Mouse (Mus musculus): ENCODE results near the gene Psme4. TPM values are rescaled to one million over a fixed set of nuclear protein-coding genes. Genes with fewer than 3 reads are reported as not detected.
"Not testable (repeated sequence)": the region's sequence is repeated elsewhere in the genome, so short reads cannot be mapped to it uniquely, and the experiment has no call there.

The Psme4 gene
- polyA plus RNA-seq, 1 experiment from 2014 or later = 10.5 TPM

DNA sequence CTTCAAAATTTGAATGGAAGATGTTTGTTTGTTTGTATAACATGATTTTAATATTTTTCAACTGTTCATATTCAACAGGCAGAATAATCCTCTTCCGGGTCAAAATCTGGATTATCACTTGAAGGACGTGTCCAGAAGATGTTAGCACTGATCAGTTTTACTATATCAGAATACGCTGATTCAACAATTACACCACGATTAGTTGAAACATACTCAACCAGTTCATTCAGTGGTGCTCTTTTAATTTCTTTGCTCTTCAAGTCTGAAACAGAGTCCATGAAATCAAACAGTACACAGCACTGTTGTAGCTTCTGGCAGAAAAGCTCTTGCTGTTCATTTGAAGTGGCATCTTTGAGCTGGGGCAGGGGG, 17.1 kb upstream of the Psme4 start:
- ATAC-seq; H3K27ac ChIP-seq (ENCODE audit: low read length); H3K4me1 ChIP-seq (ENCODE audit: control insufficient read depth, insufficient read depth, low read length); H3K36me3 ChIP-seq (ENCODE audit: control insufficient read depth, insufficient read depth, low read length); H3K9me3 ChIP-seq (ENCODE audit: control insufficient read depth, low read length); H3K27me3 ChIP-seq (replicated peaks; ENCODE audit: control insufficient read depth, insufficient read depth, low read length): not testable (repeated sequence)
- peak overlapping the region; percentile 74 for H3K9ac ChIP-seq (ENCODE audit: low read depth, low read length)
- H3K4me2 ChIP-seq (ENCODE audit: low read depth, low read length) = peak overlapping the region; percentile 98
- 73% methylated on average over 4 of the region's 4 CpGs for WGBS
- H3K4me3 ChIP-seq (ENCODE audit: low read length) = peak overlapping the region; percentile 62

DNA sequence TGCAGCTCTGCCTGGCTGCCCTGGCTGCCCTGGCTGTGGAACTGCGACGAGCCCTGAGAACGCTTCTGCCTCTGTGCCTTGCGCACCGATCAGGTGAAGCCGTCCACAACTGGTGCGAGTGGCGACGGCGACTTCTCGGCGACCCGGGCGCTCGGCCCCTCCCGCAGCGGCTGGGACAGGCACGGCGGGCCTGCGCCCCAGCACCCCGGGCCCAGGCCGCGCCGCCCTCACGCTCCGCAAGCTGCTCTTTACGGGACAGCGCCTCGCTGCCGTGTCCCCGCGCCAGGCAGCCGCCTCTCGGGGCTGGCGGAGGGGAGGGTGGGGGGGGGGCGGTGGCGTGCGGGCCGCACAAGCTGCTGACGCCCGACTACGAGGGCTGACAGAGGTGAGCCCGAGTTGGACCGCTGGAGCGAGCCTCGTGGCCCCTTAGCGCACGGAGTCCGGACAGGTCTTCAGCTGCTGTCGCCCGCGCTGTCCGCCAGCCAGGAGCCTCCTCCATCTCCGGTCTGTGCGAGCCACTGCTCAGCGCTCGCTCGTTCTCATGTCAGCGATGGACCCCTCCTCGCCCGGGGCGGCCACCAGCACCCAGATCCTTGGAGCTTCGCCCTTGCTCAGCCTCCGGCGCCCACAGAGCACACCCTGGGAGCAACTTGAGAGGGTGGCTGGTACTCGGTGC, 16.5 kb upstream of the Psme4 start:
- WGBS = under 1% methylated on average over 58 of the region's 66 CpGs

DNA sequence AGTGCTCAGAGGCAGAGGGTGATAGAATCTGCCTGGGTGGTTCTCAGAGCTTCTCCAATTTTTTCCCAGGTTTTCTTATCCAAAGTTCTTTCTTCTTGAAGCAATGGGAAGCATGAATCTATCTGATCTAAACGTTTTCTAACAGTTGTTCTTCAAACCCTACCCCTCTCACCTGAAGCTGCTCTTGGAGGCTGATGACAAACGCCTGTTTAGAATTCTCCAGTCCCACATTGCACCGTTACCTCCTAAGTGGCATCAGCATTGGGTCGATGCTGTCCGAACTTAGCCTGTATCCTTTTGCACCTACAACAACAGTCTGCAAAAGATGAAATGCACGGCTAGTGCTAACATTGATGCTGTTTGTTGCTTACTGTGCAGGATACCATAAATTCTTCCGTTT, 10.1 kb upstream of the Psme4 start:
- ATAC-seq = no peak
- H3K9me3 ChIP-seq (ENCODE audit: control insufficient read depth, low read length) = no peaks in the 10 kb centered on the region
- no peak overlapping the region for H3K9ac ChIP-seq (ENCODE audit: low read depth, low read length)
- H3K27ac ChIP-seq (ENCODE audit: low read length) = no peak overlapping the region
- H3K4me1 ChIP-seq (ENCODE audit: control insufficient read depth, insufficient read depth, low read length) = no peaks in the 10 kb centered on the region
- H3K36me3 ChIP-seq (ENCODE audit: control insufficient read depth, insufficient read depth, low read length) = no peaks in the 10 kb centered on the region
- H3K4me2 ChIP-seq (ENCODE audit: low read depth, low read length) = no peak overlapping the region
- no peak overlapping the region for H3K4me3 ChIP-seq (ENCODE audit: low read length)
- H3K27me3 ChIP-seq (replicated peaks; ENCODE audit: control insufficient read depth, insufficient read depth, low read length) = no peaks in the 10 kb centered on the region
- 78% methylated on average over 7 of the region's 7 CpGs for WGBS

More for the DNA sequence above, 16.5 kb upstream of the Psme4 start:
- Histone ChIP-seq H3K4me3 (ENCODE audit: low read length) (peak overlapping the region; percentile 62), H3K27ac (ENCODE audit: low read length) (no peak overlapping the region), H3K9ac (ENCODE audit: low read depth, low read length) (peak overlapping the region; percentile 74), H3K9me3 (ENCODE audit: control insufficient read depth, low read length) (no peaks in the 10 kb centered on the region), H3K36me3 (ENCODE audit: control insufficient read depth, insufficient read depth, low read length) (no peaks in the 10 kb centered on the region), H3K4me2 (ENCODE audit: low read depth, low read length) (peak overlapping the region; percentile 98), H3K27me3 (replicated peaks; ENCODE audit: control insufficient read depth, insufficient read depth, low read length) (no peaks in the 10 kb centered on the region), H3K4me1 (ENCODE audit: control insufficient read depth, insufficient read depth, low read length) (no peaks in the 10 kb centered on the region)
- peak; percentile 89 for ATAC-seq

DNA sequence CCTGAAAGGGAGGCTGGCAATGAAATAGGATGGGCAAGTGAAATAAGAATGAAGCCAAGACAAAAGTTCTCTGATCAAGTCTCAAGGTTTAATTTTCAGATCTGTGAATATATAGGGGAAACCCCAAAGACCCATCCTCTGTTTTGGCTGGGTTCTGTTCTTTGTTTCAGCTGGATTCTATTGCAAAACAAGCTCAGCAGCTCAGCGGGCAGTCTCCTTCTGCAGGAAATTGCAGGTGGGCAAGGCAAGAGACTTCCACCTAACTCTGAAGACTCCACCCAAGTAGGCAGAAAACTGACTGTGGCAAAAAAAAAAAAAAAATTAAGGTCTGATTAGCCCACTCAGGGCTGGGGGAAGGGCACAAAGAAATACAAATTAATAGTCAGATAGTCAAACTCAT, 9.6 kb upstream of the Psme4 start:
- Histone ChIP-seq H3K27ac (ENCODE audit: low read length) (no peak overlapping the region), H3K4me1 (ENCODE audit: control insufficient read depth, insufficient read depth, low read length) (no peaks in the 10 kb centered on the region), H3K9me3 (ENCODE audit: control insufficient read depth, low read length) (no peaks in the 10 kb centered on the region), H3K4me3 (ENCODE audit: low read length) (no peak overlapping the region), H3K4me2 (ENCODE audit: low read depth, low read length) (no peak overlapping the region), H3K36me3 (ENCODE audit: control insufficient read depth, insufficient read depth, low read length) (no peaks in the 10 kb centered on the region), H3K27me3 (replicated peaks; ENCODE audit: control insufficient read depth, insufficient read depth, low read length) (no peaks in the 10 kb centered on the region), H3K9ac (ENCODE audit: low read depth, low read length) (no peak overlapping the region)
- WGBS = 83% methylated on average over 1 of the region's 1 CpGs
- no peak for ATAC-seq

DNA sequence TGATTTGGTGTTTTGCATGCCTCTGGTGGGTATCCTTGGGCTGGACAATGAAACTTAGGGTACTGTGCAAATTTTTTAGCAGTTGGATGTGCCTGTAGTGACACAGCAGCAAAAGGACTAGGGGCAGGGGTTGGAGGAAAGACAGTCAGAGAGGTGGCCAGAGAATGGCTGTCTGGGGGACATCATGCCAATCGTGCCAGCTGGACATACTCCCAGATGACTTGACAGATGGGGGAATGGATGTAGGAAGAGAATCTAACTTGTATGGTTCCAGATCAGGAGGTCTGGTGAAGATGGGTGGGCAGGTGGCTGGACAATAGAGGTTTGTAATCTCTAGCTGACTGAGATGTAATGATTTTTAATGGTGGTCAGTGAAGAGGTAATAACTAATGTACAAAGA, 6.5 kb upstream of the Psme4 start:
- H3K36me3 ChIP-seq (ENCODE audit: control insufficient read depth, insufficient read depth, low read length) = no peaks in the 10 kb centered on the region
- H3K27me3 ChIP-seq (replicated peaks; ENCODE audit: control insufficient read depth, insufficient read depth, low read length) = no peaks in the 10 kb centered on the region
- no peak overlapping the region for H3K9ac ChIP-seq (ENCODE audit: low read depth, low read length)
- H3K9me3 ChIP-seq (ENCODE audit: control insufficient read depth, low read length) = no peaks in the 10 kb centered on the region
- no peak overlapping the region for H3K4me3 ChIP-seq (ENCODE audit: low read length)
- ATAC-seq = no peak
- H3K27ac ChIP-seq (ENCODE audit: low read length) = no peak overlapping the region
- no peaks in the 10 kb centered on the region for H3K4me1 ChIP-seq (ENCODE audit: control insufficient read depth, insufficient read depth, low read length)
- H3K4me2 ChIP-seq (ENCODE audit: low read depth, low read length) = no peak overlapping the region
- WGBS = 89% methylated on average over 1 of the region's 1 CpGs

DNA sequence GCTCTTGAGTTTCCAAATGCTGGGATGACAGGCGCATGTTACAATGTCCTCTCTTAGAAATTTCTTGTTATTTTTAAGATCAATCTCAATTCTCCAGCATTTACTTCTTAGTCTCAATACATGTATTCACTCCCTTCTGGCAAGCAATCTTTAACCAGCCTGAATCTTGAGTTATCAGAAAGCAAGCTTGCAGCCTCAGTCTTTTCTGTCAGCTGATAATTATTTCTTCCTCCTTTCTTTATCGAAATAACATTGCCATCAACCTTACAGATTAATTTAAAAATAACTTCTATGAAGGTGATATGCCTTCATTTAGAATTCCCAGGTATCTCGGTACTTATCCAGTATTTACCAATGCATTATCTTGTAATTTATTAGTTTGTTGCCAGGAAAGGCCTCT, 709 bp upstream of the Psme4 start:
- H3K27me3 ChIP-seq (replicated peaks; ENCODE audit: control insufficient read depth, insufficient read depth, low read length) = no peaks in the 10 kb centered on the region
- H3K4me2 ChIP-seq (ENCODE audit: low read depth, low read length) = peak overlapping the region; percentile 78
- peaks cover 3% of the 10 kb centered on the region; the same call in 1 of the 2 replicates for H3K4me1 ChIP-seq (ENCODE audit: control insufficient read depth, insufficient read depth, low read length)
- no peak for ATAC-seq
- H3K36me3 ChIP-seq (ENCODE audit: control insufficient read depth, insufficient read depth, low read length) = no peaks in the 10 kb centered on the region
- 74% methylated on average over 3 of the region's 3 CpGs for WGBS
- no peak overlapping the region; the same call in 1 of the 2 replicates for H3K27ac ChIP-seq (ENCODE audit: low read length)
- H3K4me3 ChIP-seq (ENCODE audit: low read length) = peak overlapping the region; percentile 98
- no peak overlapping the region for H3K9ac ChIP-seq (ENCODE audit: low read depth, low read length)
- H3K9me3 ChIP-seq (ENCODE audit: control insufficient read depth, low read length) = no peaks in the 10 kb centered on the region

DNA sequence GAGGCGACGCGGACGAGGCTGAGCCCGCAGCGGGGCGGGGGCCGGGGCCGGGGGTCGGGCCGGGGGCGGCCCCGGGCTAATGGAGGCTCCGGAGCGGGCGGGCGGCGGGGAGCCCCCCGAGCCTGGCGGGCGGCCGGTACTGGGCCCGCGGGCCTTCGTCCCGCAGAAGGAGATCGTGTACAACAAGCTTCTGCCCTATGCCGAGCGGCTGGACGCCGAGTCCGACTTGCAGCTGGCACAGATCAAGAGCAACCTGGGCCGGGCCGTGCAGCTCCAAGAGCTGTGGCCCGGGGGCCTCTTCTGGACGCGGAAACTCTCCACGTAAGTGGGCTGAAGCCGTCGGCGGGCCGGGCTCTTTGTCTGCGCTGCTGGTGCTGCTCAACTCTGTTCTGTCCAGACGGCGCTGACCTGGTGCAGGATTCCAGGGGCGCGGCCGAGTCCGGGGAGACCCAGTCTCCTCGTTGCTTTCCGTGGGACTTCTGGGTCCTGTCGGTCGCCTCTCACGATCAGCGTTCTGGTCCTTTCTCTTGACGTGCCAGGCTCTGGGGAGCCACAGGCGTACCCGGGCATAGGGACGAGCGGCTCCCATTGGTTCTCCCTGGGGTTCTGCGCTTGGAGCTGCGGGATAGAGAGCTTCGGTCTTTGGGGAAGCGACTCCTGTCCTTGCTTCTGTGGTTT, 517 bp downstream of the Psme4 start:
- Histone ChIP-seq H3K27me3 (replicated peaks; ENCODE audit: control insufficient read depth, insufficient read depth, low read length) (no peaks in the 10 kb centered on the region), H3K9ac (ENCODE audit: low read depth, low read length) (peak overlapping the region; percentile 99), H3K4me2 (ENCODE audit: low read depth, low read length) (peak overlapping the region; percentile 78), H3K9me3 (ENCODE audit: control insufficient read depth, low read length) (no peaks in the 10 kb centered on the region), H3K4me3 (ENCODE audit: low read length) (peak overlapping the region; percentile 98), H3K36me3 (ENCODE audit: control insufficient read depth, insufficient read depth, low read length) (no peaks in the 10 kb centered on the region), H3K27ac (ENCODE audit: low read length) (peak overlapping the region; percentile 94), H3K4me1 (ENCODE audit: control insufficient read depth, insufficient read depth, low read length) (peaks cover 3% of the 10 kb centered on the region; the same call in 1 of the 2 replicates)
- under 1% methylated on average over 57 of the region's 64 CpGs for WGBS
- peak; percentile 86 for ATAC-seq

DNA sequence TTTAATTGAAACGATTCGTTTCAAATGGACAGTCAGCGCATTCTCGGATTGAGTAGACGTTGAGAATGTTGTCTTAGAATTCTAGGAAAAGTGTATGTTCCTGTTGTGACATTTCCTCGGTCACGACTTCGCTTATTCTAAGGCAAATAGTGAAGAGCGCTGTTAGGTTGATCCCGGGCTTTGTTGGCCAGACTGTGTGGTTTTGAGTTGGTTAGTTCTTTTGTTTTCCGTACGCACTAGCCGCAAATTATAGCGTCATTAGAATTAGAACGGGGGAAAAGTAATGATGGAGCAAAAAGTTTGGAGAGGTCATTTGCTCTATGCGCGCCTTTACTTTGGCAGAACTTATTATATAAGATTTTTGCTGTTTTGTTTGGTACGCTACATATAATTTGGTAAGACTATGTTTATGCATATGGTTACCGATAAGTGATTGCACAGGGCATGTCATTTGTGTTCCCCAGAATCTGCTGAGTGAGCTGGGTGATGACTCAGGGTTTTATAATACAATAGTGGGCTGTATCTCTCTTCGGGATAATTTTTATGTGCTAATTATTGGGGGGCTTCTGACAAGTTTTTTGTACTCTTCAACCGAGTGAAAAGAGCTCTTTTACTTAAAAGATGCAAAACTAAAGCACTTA, 1.4 kb downstream of the Psme4 start:
- WGBS = 2% methylated on average over 21 of the region's 21 CpGs
- H3K4me3 ChIP-seq (ENCODE audit: low read length) = peak overlapping the region; percentile 98
- no peaks in the 10 kb centered on the region for H3K36me3 ChIP-seq (ENCODE audit: control insufficient read depth, insufficient read depth, low read length)
- peak overlapping the region; percentile 99 for H3K9ac ChIP-seq (ENCODE audit: low read depth, low read length)
- H3K4me1 ChIP-seq (ENCODE audit: control insufficient read depth, insufficient read depth, low read length) = peaks cover 3% of the 10 kb centered on the region; the same call in 1 of the 2 replicates
- no peak for ATAC-seq
- peak overlapping the region; percentile 78 for H3K4me2 ChIP-seq (ENCODE audit: low read depth, low read length)
- no peaks in the 10 kb centered on the region for H3K27me3 ChIP-seq (replicated peaks; ENCODE audit: control insufficient read depth, insufficient read depth, low read length)
- peak overlapping the region; percentile 94; the same call in 1 of the 2 replicates for H3K27ac ChIP-seq (ENCODE audit: low read length)
- no peaks in the 10 kb centered on the region for H3K9me3 ChIP-seq (ENCODE audit: control insufficient read depth, low read length)

DNA sequence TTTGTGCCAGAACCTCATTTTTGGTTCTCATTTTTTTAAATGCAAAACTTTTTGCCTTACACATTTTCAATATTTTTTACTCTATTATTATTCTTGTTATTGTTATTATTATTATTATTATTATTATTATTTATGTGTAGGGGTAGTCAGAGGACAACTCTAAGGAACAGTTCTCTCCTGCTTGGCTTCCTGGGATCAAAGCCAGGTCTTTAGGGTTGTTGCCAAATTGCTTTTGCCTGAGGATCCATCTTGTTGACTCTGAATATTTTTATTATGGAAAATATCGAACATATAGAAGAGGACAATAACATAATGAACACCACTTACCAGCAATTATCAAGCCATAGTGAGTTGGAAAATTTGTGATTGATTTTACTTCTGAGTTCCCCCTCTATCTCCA, 3.1 kb downstream of the Psme4 start:
- Histone ChIP-seq H3K27me3 (replicated peaks; ENCODE audit: control insufficient read depth, insufficient read depth, low read length) (no peaks in the 10 kb centered on the region), H3K9ac (ENCODE audit: low read depth, low read length) (no peak overlapping the region), H3K4me1 (ENCODE audit: control insufficient read depth, insufficient read depth, low read length) (peaks cover 3% of the 10 kb centered on the region; the same call in 1 of the 2 replicates), H3K9me3 (ENCODE audit: control insufficient read depth, low read length) (no peaks in the 10 kb centered on the region), H3K4me3 (ENCODE audit: low read length) (no peak overlapping the region), H3K4me2 (ENCODE audit: low read depth, low read length) (no peak overlapping the region), H3K36me3 (ENCODE audit: control insufficient read depth, insufficient read depth, low read length) (no peaks in the 10 kb centered on the region), H3K27ac (ENCODE audit: low read length) (no peak overlapping the region)
- ATAC-seq = no peak
- WGBS = 72% methylated on average over 1 of the region's 1 CpGs

All from intestine, embryonic 16.5 days (tissue).